ENCODE assay signal across 15 mouse cellular contexts in genomic region chr9:78138044-78138676, GRCm38 (mm10). TPM values are rescaled to one million over a fixed set of nuclear protein-coding genes. Genes with fewer than 3 reads are reported as not detected.
DNase-seq lines count a peak whose midpoint lies in the region; ATAC-seq lines count a peak whose summit lies in the region.
"Had no signal": no experiment of that assay in that cellular context is flagged by ENCODE, and none has a peak within 500 bp of the region (broad histone marks: within the 10 kb centered on the region; RNA-seq: fewer than 3 reads in every experiment).

No protein-coding gene starts in this region.

- no peak overlapping the region for H3K4me2 ChIP-seq in midbrain, embryonic 15.5 days
- H3K4me2 ChIP-seq: hindbrain, embryonic 13.5 days; kidney, embryonic 15.5 days; limb, embryonic 13.5 days; lung, embryonic 15.5 days; midbrain, embryonic 12.5 days; neural tube, embryonic 12.5 days had no signal

- no peaks in the 10 kb centered on the region for H3K27me3 ChIP-seq in midbrain, embryonic 15.5 days (replicated peaks)
- H3K27me3 ChIP-seq: hindbrain, embryonic 13.5 days; kidney, embryonic 15.5 days; limb, embryonic 13.5 days; lung, embryonic 15.5 days; midbrain, embryonic 12.5 days; neural tube, embryonic 12.5 days had no signal

- H3K4me1 ChIP-seq in midbrain, embryonic 15.5 days = no peaks in the 10 kb centered on the region
- H3K4me1 ChIP-seq: kidney, embryonic 15.5 days; limb, embryonic 13.5 days; lung, embryonic 15.5 days; midbrain, embryonic 12.5 days had no signal

- H3K36me3 ChIP-seq in midbrain, embryonic 15.5 days (replicated peaks) = peaks cover 40% of the 10 kb centered on the region

- H3K9ac ChIP-seq in midbrain, embryonic 15.5 days = no peak overlapping the region
- H3K9ac ChIP-seq: hindbrain, embryonic 13.5 days; kidney, embryonic 15.5 days; limb, embryonic 13.5 days; lung, embryonic 15.5 days; midbrain, embryonic 12.5 days; neural tube, embryonic 12.5 days had no signal

- no peaks in the 10 kb centered on the region for H3K9me3 ChIP-seq in midbrain, embryonic 15.5 days
- H3K9me3 ChIP-seq: kidney, embryonic 15.5 days; lung, embryonic 15.5 days had no signal

- WGBS in midbrain, embryonic 15.5 days = 92% methylated on average over 9 of the region's 9 CpGs

- peak; percentile 66 to 69 for DNase-seq in heart, adult 18-20 months
- DNase-seq in heart, postnatal 4 days = no peak
- DNase-seq in A20 (ENCODE audit: low read depth, low spot score) (peak; percentile 71), adipocyte (ENCODE audit: low spot score) (peak; percentile 95)
- DNase-seq in heart, postnatal 10 days = peak; percentile 42 to 54
- DNase-seq in left cerebral cortex, adult 8-10 months (ENCODE audit: low spot score in 2 of 2) = no peak
- no peak for DNase-seq in yolk sac, embryonic 10.5 days (ENCODE audit: low spot score)
- DNase-seq: cerebellum, postnatal 25 days had no signal

- H3K4me3 ChIP-seq in midbrain, embryonic 15.5 days = no peak overlapping the region
- H3K4me3 ChIP-seq: hindbrain, embryonic 13.5 days; kidney, embryonic 15.5 days; limb, embryonic 13.5 days; lung, embryonic 15.5 days; midbrain, embryonic 12.5 days; neural tube, embryonic 12.5 days had no signal

- ATAC-seq in midbrain, embryonic 15.5 days (replicated peaks) = no peak

- intact Hi-C loops in heart, postnatal 10 days (cut with DNase I) = no loop called here

- no peak overlapping the region for H3K27ac ChIP-seq in midbrain, embryonic 15.5 days
- H3K27ac ChIP-seq: hindbrain, embryonic 13.5 days; kidney, embryonic 15.5 days; limb, embryonic 13.5 days; lung, embryonic 15.5 days; midbrain, embryonic 12.5 days; neural tube, embryonic 12.5 days had no signal

RNA-seq across cellular contexts. Expression of gene Ick, which starts 29.2 kb away (rescaled TPM):
- 10 to 100 TPM; 10.7 to 12.2 TPM for total RNA-seq in heart, adult 18-20 months (2021)
- total RNA-seq in heart, postnatal 4 days (2021) = 10 to 100 TPM; 23.9 to 24.0 TPM
- 10 to 100 TPM; 21.5 to 23.0 TPM for total RNA-seq in heart, postnatal 10 days (2021)
- total RNA-seq in left cerebral cortex, adult 8-10 months (2022) = 10 to 100 TPM; 15.2 to 18.3 (median 16.6) TPM
- 43.0 and 46.3 TPM in 2 replicates for polyA plus RNA-seq in midbrain, embryonic 15.5 days (2015; fragmentation: Nextera tagmentation; extraction: Ambion mirVana)

RNA-seq across cellular contexts. Expression of gene Fbxo9, which starts 29.3 kb away (rescaled TPM):
- total RNA-seq in heart, adult 18-20 months (2021) = 10 to 100 TPM; 32.0 to 33.2 TPM
- 10 to 100 TPM; 67.6 to 72.3 TPM for total RNA-seq in heart, postnatal 4 days (2021)
- total RNA-seq in heart, postnatal 10 days (2021) = 10 to 100 TPM; 88.6 to 90.3 TPM
- 100 to 1,000 TPM in 3 of 4 experiments, 10 to 100 TPM in 1; 99.4 to 119 (median 108) TPM for total RNA-seq in left cerebral cortex, adult 8-10 months (2022)
- 67.5 and 75.1 TPM in 2 replicates for polyA plus RNA-seq in midbrain, embryonic 15.5 days (2015; fragmentation: Nextera tagmentation; extraction: Ambion mirVana)

RNA-seq across cellular contexts. Expression of gene Gsta4, which starts 44.4 kb away (rescaled TPM):
- 100 to 1,000 TPM; 125 to 127 TPM for total RNA-seq in heart, adult 18-20 months (2021)
- 10 to 100 TPM; 66.4 to 68.2 TPM for total RNA-seq in heart, postnatal 4 days (2021)
- total RNA-seq in heart, postnatal 10 days (2021) = 10 to 100 TPM; 57.3 to 60.8 TPM
- total RNA-seq in left cerebral cortex, adult 8-10 months (2022) = 10 to 100 TPM; 33.6 to 43.8 (median 38.8) TPM
- polyA plus RNA-seq in midbrain, embryonic 15.5 days (2015; fragmentation: Nextera tagmentation; extraction: Ambion mirVana) = 15.7 and 21.0 TPM in 2 replicates

Comparison
In these comparisons a context has a peak if more than half of its experiments do, and no peak if none do; other contexts are left out.
1. DNase-seq: peak in heart, adult 18-20 months (2 of 2), A20 (single experiment), adipocyte (single experiment) and heart, postnatal 10 days (2 of 2); none in heart, postnatal 4 days (single experiment), left cerebral cortex, adult 8-10 months (0 of 2) and yolk sac, embryonic 10.5 days (single experiment).